Mouse (Mus musculus) CH12F3 (cell line): ENCODE measurements around the gene Fyttd1.
"Not testable (repeated sequence)": the region's sequence is repeated elsewhere in the genome, so short reads cannot be mapped to it uniquely, and the experiment has no call there.

Source experiments
- in situ Hi-C: fragments of 300-500 bp; cut with MboI; formaldehyde crosslinking; loops from 2 replicates; pipeline ENCODE4 v1.14.3; 2020; ENCODE audit warnings: low sequenced_read_pairs

The Fyttd1 gene

GRCm38 (mm10) chr16:32939716-32940115 is 62.4 kb downstream of the Fyttd1 start:
- in situ Hi-C loops: not testable (repeated sequence)

DNA sequence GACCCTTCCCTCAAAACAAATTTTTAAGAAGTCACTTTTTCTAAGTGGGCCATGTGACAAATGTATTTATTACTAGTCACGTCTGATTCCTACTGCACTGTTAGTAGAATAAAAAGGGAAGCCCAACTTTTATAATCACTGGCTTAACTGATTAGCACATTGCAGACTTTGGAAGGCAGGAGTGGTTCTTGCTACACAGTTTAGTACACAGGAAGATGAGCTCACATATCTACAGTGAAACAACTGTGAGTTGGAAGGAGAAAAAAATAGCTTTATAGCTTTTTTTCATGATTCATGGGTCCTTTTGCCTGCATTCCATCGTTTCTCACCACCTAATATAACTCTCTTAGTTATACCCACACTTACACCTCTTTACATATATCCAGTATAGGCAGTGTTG is 63.9 kb downstream of the Fyttd1 start:
- in situ Hi-C loops: not testable (repeated sequence)

GRCm38 (mm10) chr16:32942694-32943093 is 65.4 kb downstream of the Fyttd1 start:
- in situ Hi-C loops: no loop called here

- in situ Hi-C loops: no loop called here
Measured at GRCm38 (mm10) chr16:32945379-32945778, 68.1 kb downstream of the Fyttd1 start.

DNA sequence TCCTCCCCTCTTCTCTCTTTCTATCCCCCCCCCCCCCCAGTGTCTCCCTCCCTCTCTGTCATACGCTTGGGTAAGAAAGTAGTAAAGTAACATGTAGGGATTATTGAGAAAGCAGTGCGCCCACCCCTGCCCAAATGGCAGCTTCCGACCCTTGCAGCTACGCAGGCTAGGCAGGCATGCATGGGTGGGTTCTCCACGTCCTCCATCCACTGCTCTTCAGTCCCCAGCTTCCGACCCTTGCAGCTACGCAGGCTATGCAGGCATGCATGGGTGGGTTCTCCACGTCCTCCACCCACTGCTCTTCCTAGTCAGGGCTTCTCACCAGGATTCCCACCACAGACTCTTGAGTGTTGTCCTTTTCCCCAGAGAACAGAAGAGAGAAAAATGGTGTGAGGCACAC is 70.7 kb downstream of the Fyttd1 start:
- in situ Hi-C loops: no loop called here

- in situ Hi-C loops: no loop called here
Measured at GRCm38 (mm10) chr16:32948656-32949055, 71.4 kb downstream of the Fyttd1 start.

GRCm38 (mm10) chr16:32949281-32949680 is 72.0 kb downstream of the Fyttd1 start:
- in situ Hi-C loops: no loop called here

DNA sequence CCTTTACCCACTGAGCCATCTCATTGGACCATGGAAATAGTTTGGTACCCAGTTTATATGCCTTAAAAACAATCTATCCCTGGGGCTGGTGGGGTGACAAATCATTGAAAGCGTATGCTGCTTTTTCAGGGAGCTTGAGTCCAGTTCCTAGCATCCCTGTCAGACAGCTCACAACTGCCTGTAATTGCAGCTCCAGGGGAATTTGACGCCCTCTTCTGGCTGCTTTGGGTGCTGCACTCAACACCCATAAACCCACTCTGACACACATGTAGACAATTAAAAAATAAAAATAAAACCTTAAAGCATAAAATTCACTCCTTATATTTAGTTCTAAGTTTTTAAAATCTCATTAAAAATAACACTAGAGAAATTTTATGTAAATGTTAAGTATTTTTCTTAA is 73.8 kb downstream of the Fyttd1 start:
- in situ Hi-C loops: no loop called here

GRCm38 (mm10) chr16:32953806-32954205 is 76.5 kb downstream of the Fyttd1 start:
- in situ Hi-C loops: no loop called here

DNA sequence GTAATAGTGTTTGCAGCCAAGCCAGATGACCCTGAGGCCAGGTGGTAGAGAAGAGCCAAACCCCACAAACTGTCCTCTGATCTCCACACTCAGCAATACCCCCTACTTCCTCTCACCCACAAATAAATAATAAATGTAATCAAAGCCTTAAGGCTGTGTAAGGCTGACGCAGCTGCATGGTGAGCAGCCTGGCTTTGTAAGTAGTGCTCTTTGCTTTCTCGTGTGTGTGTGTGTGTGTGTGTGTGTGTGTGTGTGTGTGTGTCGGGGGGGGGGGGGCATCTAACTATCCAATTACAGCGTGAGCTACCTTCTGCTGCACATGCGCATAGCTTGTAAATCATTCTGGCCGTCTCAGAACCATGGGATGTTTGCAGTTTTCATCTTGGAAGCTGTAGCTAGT is 77.0 kb downstream of the Fyttd1 start:
- in situ Hi-C loops: no loop called here

- in situ Hi-C loops: no loop called here
Measured at GRCm38 (mm10) chr16:32956889-32957288, 79.6 kb downstream of the Fyttd1 start.
